Mouse (Mus musculus) CH12.LX (cell line): ENCODE measurements around the gene Ric8b. TPM values are rescaled to one million over a fixed set of nuclear protein-coding genes. Genes with fewer than 3 reads are reported as not detected.

ENCODE experiments used
- DNase-seq: peaks from one replicate; pipeline ENCODE4 v3.0.0-alpha.2; 2013; ENCODE audit errors: extremely low read depth
- H3K27ac ChIP-seq: 2 replicates; pipeline ENCODE4 v1.5.1; 2012; ENCODE audit warnings: low read depth, mild to moderate bottlenecking, control low read depth, moderate library complexity; ENCODE audit not compliant: insufficient read depth
- H3K27me3 ChIP-seq: replicated peaks from 2 replicates; pipeline ENCODE3; 2012; ENCODE audit warnings: inconsistent platforms
- H3K36me3 ChIP-seq, 2 experiments: replicated peaks in 1 of 2; 2 replicates each; pipeline versions ENCODE3 to v1.6.1; 2012; ENCODE audit warnings: inconsistent platforms in 1 of 2, low read length in 1 of 2, mild to moderate bottlenecking in 1 of 2, mixed read lengths in 1 of 2, moderate library complexity in 1 of 2; ENCODE audit not compliant: control insufficient read depth in 1 of 2, insufficient read depth in 1 of 2
- H3K4me1 ChIP-seq, 2 experiments: 2 replicates each; pipeline ENCODE4 v1.6.1; 2012; ENCODE audit warnings: inconsistent platforms in 1 of 2, moderate library complexity in 1 of 2; ENCODE audit not compliant: insufficient read depth in 2 of 2, control insufficient read depth in 1 of 2
- H3K4me2 ChIP-seq: 2 replicates; pipeline ENCODE4 v1.6.1; 2012; ENCODE audit warnings: low read depth, mild to moderate bottlenecking, control low read depth; ENCODE audit not compliant: poor library complexity, insufficient read depth, severe bottlenecking
- H3K4me3 ChIP-seq, 3 experiments: fragments of 150-350 bp in 1 of 3; sonication (generic) in 1 of 3; replicated peaks in 1 of 3; 2 replicates each; pipeline versions ENCODE3 to v1.5.1; 2011 to 2012; ENCODE audit warnings: low read depth in 2 of 3, low read length in 2 of 3, mild to moderate bottlenecking in 2 of 3, moderate library complexity in 2 of 3, control low read depth in 1 of 3, improper control_type of control experiment in 1 of 3, inconsistent platforms in 1 of 3, mixed read lengths in 1 of 3; ENCODE audit not compliant: poor library complexity in 1 of 3
- H3K79me2 ChIP-seq: replicated peaks from 2 replicates; pipeline ENCODE4 v1.6.1; 2012; ENCODE audit warnings: mild to moderate bottlenecking, moderate library complexity; ENCODE audit not compliant: control insufficient read depth, poor library complexity, insufficient read depth, severe bottlenecking; ENCODE audit errors: extremely low read depth
- H3K9ac ChIP-seq: 2 replicates; pipeline ENCODE4 v1.6.1; 2012; ENCODE audit warnings: low read depth, mild to moderate bottlenecking, control low read depth, moderate library complexity; ENCODE audit not compliant: insufficient read depth
- H3K9me3 ChIP-seq: replicated peaks from 2 replicates; pipeline ENCODE3; 2012; ENCODE audit warnings: low read length, inconsistent platforms, mixed read lengths
- BHLHE40 ChIP-seq: IDR thresholded peaks from 2 replicates; pipeline ENCODE4 v1.6.1; 2011; ENCODE audit warnings: mild to moderate bottlenecking, low read depth, low read length, improper control_type of control experiment
- EP300 ChIP-seq: IDR thresholded peaks from 2 replicates; pipeline ENCODE4 v1.6.1; 2011; ENCODE audit warnings: low read length, improper control_type of control experiment
- ETS1 ChIP-seq: conservative IDR thresholded peaks from 2 replicates; pipeline ENCODE4 v1.6.1; 2012; ENCODE audit warnings: low read depth, mild to moderate bottlenecking, inconsistent platforms, low read length, improper control_type of control experiment, moderate library complexity
- IRF4 ChIP-seq: IDR thresholded peaks from 2 replicates; pipeline ENCODE4 v1.6.1; 2014; ENCODE audit warnings: low read depth, mild to moderate bottlenecking, inconsistent platforms, low read length, improper control_type of control experiment
- MAX ChIP-seq: IDR thresholded peaks from 2 replicates; pipeline ENCODE4 v1.6.1; 2011; ENCODE audit warnings: low read length, improper control_type of control experiment
- MAZ ChIP-seq: IDR thresholded peaks from 2 replicates; pipeline ENCODE4 v1.6.1; 2012; ENCODE audit warnings: low read depth, mild to moderate bottlenecking, inconsistent platforms, low read length, improper control_type of control experiment, moderate library complexity
- MXI1 ChIP-seq: IDR thresholded peaks from 2 replicates; pipeline ENCODE4 v1.6.1; 2011; ENCODE audit warnings: mild to moderate bottlenecking, low read depth, low read length, improper control_type of control experiment
- MYC ChIP-seq: IDR thresholded peaks from 2 replicates; pipeline ENCODE4 v1.6.1; 2011; ENCODE audit warnings: low read depth, mild to moderate bottlenecking, improper control_type of control experiment, low read length
- NRF1 ChIP-seq: IDR thresholded peaks from 2 replicates; pipeline ENCODE4 v1.6.1; 2014; ENCODE audit warnings: low read depth, mild to moderate bottlenecking, inconsistent platforms, low read length, improper control_type of control experiment, moderate library complexity
- PAX5 ChIP-seq: IDR thresholded peaks from 2 replicates; pipeline ENCODE4 v1.6.1; 2012; ENCODE audit warnings: low read length, inconsistent platforms, mixed read lengths
- SMC3 ChIP-seq: IDR thresholded peaks from 2 replicates; pipeline ENCODE4 v1.6.1; 2011; ENCODE audit warnings: low read depth, low read length, improper control_type of control experiment
- UBTF ChIP-seq: IDR thresholded peaks from 2 replicates; pipeline ENCODE4 v1.6.1; 2012; ENCODE audit warnings: low read depth, mild to moderate bottlenecking, inconsistent platforms, low read length, improper control_type of control experiment, moderate library complexity
- USF1 ChIP-seq: IDR thresholded peaks from 2 replicates; pipeline ENCODE4 v1.6.1; 2014; ENCODE audit warnings: low read depth, mild to moderate bottlenecking, inconsistent platforms, low read length, improper control_type of control experiment
- ZC3H11A ChIP-seq: IDR thresholded peaks from 2 replicates; pipeline ENCODE4 v1.6.1; 2012; ENCODE audit warnings: low read depth, mild to moderate bottlenecking, inconsistent platforms, low read length, improper control_type of control experiment
- ZNF384 ChIP-seq: IDR thresholded peaks from 2 replicates; pipeline ENCODE4 v1.6.1; 2012; ENCODE audit warnings: low read depth, low read length, improper control_type of control experiment, inconsistent platforms
- dilution Hi-C: fragments of 300-500 bp; cut with MboI; formaldehyde crosslinking; loops from 2 replicates; pipeline ENCODE4 v1.14.3; 2020; ENCODE audit warnings: low sequenced_read_pairs; ENCODE audit not compliant: extremely low pct_unique_long_range_greater_than_20kb, extremely low pct_ligation_motif_present
- in situ Hi-C: fragments of 300-500 bp; cut with MboI; formaldehyde crosslinking; loops from 3 replicates; pipeline ENCODE4 v1.14.3; 2019; ENCODE audit warnings: low sequenced_read_pairs, low pct_ligation_motif_present, low pct_unique_long_range_greater_than_20kb, mixed read lengths
- polyA plus RNA-seq: library from polyadenylated mRNA; unstranded; fragments of >175 nt; gene quantifications from 2 replicates; pipeline ENCODE4 v1.2.1, GENCODE M21; 2012; ENCODE audit warnings: low read depth; ENCODE audit not compliant: insufficient read length
- total RNA-seq, 2 experiments: library from RNA; depleted of rRNA; stranded (reverse); fragments of 300-350 nt in 1 of 2; fragments of >200 nt in 1 of 2; gene quantifications; 2 replicates each; pipeline ENCODE4 v1.2.3; 2012 to 2014

Ric8b gene
- total and polyA plus RNA-seq, 3 experiments, result 4.8 to 9.4 (median 6.3) TPM

DNA sequence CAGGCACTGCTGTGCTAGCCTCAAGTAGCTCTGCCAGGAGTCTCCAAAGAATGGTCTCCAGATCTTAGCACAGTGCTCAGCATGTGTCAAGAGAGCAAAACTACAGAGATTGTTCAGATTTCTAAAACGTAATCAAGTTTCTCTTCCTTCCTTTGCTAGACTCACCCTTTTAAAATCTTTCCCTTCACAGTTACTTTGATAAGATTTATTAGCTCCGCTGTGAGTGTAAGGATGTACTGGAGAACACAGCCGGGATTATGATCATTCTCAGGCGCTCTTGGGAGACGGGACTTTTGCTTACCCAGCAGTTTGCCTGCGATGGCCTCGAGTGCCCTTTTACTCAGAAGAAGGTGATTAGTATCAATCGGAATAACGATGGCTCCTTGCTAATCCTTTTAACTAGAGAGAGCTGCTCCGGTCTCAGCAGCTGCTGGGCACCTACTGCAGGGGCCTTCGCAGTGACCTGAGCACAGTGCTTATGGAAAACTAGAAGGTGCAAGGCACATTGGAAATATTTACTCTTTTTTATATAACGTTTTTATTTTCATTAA, 43.0 kb downstream of the Ric8b start:
- Histone ChIP-seq H3K27me3 (no peaks in the 10 kb centered on the region), H3K4me1 (peaks cover 0 to 4% of the 10 kb centered on the region in 2 experiments; a peak in 1 of 4 replicates), H3K27ac (no peak overlapping the region), H3K4me2 (no peak overlapping the region), H3K9ac (no peak overlapping the region), H3K9me3 (no peaks in the 10 kb centered on the region), H3K4me3 (no peak overlapping the region), H3K36me3 (peaks cover 12 to 79% of the 10 kb centered on the region in 2 experiments), H3K79me2 (no peaks in the 10 kb centered on the region)
- dilution Hi-C loops (no loop called here), in situ Hi-C loops (no loop called here)
- TF ChIP-seq MAZ (no peak), MAX (no peak), ZNF384 (no peak), MXI1 (no peak), IRF4 (no peak), ZC3H11A (no peak), SMC3 (no peak), BHLHE40 (no peak), UBTF (no peak), MYC (no peak), NRF1 (no peak), PAX5 (no peak)
- DNase-seq, result no peak

DNA sequence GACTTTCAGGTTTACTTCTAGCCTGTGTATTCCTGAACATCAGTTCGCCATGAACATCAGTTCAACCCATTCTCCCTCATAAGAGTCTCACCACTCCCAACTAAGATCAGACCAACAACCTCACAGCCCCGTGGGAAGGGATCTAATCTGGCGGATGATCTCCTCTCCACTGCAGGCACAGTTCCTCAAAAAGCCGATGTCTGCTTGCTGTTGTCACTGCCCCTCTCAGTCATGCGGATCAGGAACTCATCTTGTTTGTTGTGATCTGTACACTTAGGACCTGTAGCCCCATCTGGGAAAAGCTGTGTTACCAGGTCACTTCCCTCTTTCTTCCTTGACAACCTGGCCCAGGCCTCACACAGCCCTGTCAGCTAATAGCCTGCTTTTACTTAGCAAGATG, 45.7 kb downstream of the Ric8b start:
- Histone ChIP-seq H3K27ac (no peak overlapping the region), H3K9ac (no peak overlapping the region), H3K36me3 (peaks cover 9 to 79% of the 10 kb centered on the region in 2 experiments), H3K4me1 (no peaks in the 10 kb centered on the region), H3K79me2 (no peaks in the 10 kb centered on the region), H3K4me3 (no peak overlapping the region), H3K4me2 (no peak overlapping the region), H3K9me3 (no peaks in the 10 kb centered on the region), H3K27me3 (no peaks in the 10 kb centered on the region)
- no peak for DNase-seq
- dilution Hi-C loops, result no loop called here
- in situ Hi-C loops, result no loop called here
- TF ChIP-seq EP300 (no peak), IRF4 (no peak), ZC3H11A (no peak), SMC3 (no peak), USF1 (no peak), NRF1 (no peak), PAX5 (no peak), ETS1 (no peak)
